Mouse (Mus musculus) MEL (cell line): Measurements from ENCODE around the gene 4930442H23Rik. TPM values are rescaled to one million over a fixed set of nuclear protein-coding genes. Genes with fewer than 3 reads are reported as not detected.

Source experiments
- DNase-seq: peaks from one replicate; pipeline ENCODE4 v3.0.0; 2011; ENCODE audit warnings: low read depth, low spot score
- H3K27ac ChIP-seq: 2 replicates; pipeline ENCODE4 v1.5.1; 2012; ENCODE audit warnings: low read depth, mild to moderate bottlenecking, control low read depth, low read length, moderate library complexity; ENCODE audit not compliant: control insufficient read depth
- H3K27me3 ChIP-seq, 2 experiments: fragments of 150-350 bp in 1 of 2; sonication (generic) in 1 of 2; 2 replicates each; pipeline ENCODE4 v1.6.1; 2012; ENCODE audit warnings: low read length in 2 of 2, mild to moderate bottlenecking in 2 of 2, improper control_type of control experiment in 1 of 2, moderate library complexity in 1 of 2; ENCODE audit not compliant: insufficient read depth in 2 of 2, control insufficient read depth in 1 of 2
- H3K36me3 ChIP-seq, 2 experiments: 2 replicates each; pipeline ENCODE4 v1.6.1; 2012 to 2014; ENCODE audit warnings: low read length in 2 of 2, improper control_type of control experiment in 1 of 2, inconsistent platforms in 1 of 2, mild to moderate bottlenecking in 1 of 2; ENCODE audit not compliant: insufficient read depth in 2 of 2, control insufficient read depth in 1 of 2
- H3K4me1 ChIP-seq, 2 experiments: fragments of 150-350 bp in 1 of 2; sonication (generic) in 1 of 2; 2 replicates each; pipeline ENCODE4 v1.6.1; 2012; ENCODE audit warnings: low read length in 2 of 2, improper control_type of control experiment in 1 of 2, mild to moderate bottlenecking in 1 of 2; ENCODE audit not compliant: insufficient read depth in 2 of 2, control insufficient read depth in 1 of 2
- H3K4me3 ChIP-seq, 2 experiments: fragments of 150-350 bp in 1 of 2; sonication (generic) in 1 of 2; 2 replicates each; pipeline ENCODE4 v1.5.1; 2012; ENCODE audit warnings: low read depth in 2 of 2, low read length in 2 of 2, mild to moderate bottlenecking in 2 of 2, moderate library complexity in 2 of 2, control low read depth in 1 of 2, improper control_type of control experiment in 1 of 2; ENCODE audit not compliant: control insufficient read depth in 1 of 2, insufficient read depth in 1 of 2
- H3K79me2 ChIP-seq: 2 replicates; pipeline ENCODE4 v1.6.1; 2012; ENCODE audit warnings: mild to moderate bottlenecking, low read length, moderate library complexity; ENCODE audit not compliant: control insufficient read depth, poor library complexity, insufficient read depth
- H3K9ac ChIP-seq: 2 replicates; pipeline ENCODE4 v1.6.1; 2012; ENCODE audit warnings: low read depth, mild to moderate bottlenecking, control low read depth, low read length, moderate library complexity; ENCODE audit not compliant: control insufficient read depth, poor library complexity, severe bottlenecking
- H3K9me3 ChIP-seq: fragments of 150-350 bp; sonication (generic); replicated peaks from 2 replicates; pipeline ENCODE4 v1.6.1; 2012; ENCODE audit warnings: mild to moderate bottlenecking, low read length, improper control_type of control experiment, moderate library complexity; ENCODE audit not compliant: insufficient read depth
- BHLHE40 ChIP-seq: IDR thresholded peaks from 2 replicates; pipeline ENCODE4 v1.6.1; 2012; ENCODE audit warnings: low read depth, mild to moderate bottlenecking, inconsistent platforms, low read length, improper control_type of control experiment, borderline replicate concordance
- CHD1 ChIP-seq: IDR thresholded peaks from 2 replicates; pipeline ENCODE4 v1.6.1; 2012; ENCODE audit warnings: low read depth, mild to moderate bottlenecking, inconsistent platforms, low read length, improper control_type of control experiment
- E2F4 ChIP-seq: IDR thresholded peaks from 2 replicates; pipeline ENCODE4 v1.6.1; 2011; ENCODE audit warnings: low read depth, low read length, improper control_type of control experiment, borderline replicate concordance
- ETS1 ChIP-seq: IDR thresholded peaks from 2 replicates; pipeline ENCODE4 v1.6.1; 2012; ENCODE audit warnings: low read depth, mild to moderate bottlenecking, inconsistent platforms, low read length, improper control_type of control experiment, moderate library complexity
- GATA1 ChIP-seq: IDR thresholded peaks from 2 replicates; pipeline ENCODE4 v1.6.1; 2011; ENCODE audit warnings: low read depth, low read length, improper control_type of control experiment
- MAFK ChIP-seq: IDR thresholded peaks from 2 replicates; pipeline ENCODE4 v1.6.1; 2011; ENCODE audit warnings: low read depth, mild to moderate bottlenecking, low read length, improper control_type of control experiment, borderline replicate concordance
- MAX ChIP-seq: IDR thresholded peaks from 2 replicates; pipeline ENCODE4 v1.6.1; 2011; ENCODE audit warnings: low read length, improper control_type of control experiment
- MAZ ChIP-seq: IDR thresholded peaks from 2 replicates; pipeline ENCODE4 v1.6.1; 2012; ENCODE audit warnings: low read depth, mild to moderate bottlenecking, inconsistent platforms, low read length, improper control_type of control experiment
- MEF2A ChIP-seq: IDR thresholded peaks from 2 replicates; pipeline ENCODE4 v1.6.1; 2014; ENCODE audit warnings: low read depth, mild to moderate bottlenecking, inconsistent platforms, low read length, improper control_type of control experiment; ENCODE audit not compliant: poor library complexity, insufficient replicate concordance, severe bottlenecking; ENCODE audit errors: extremely low read depth
- NELFE ChIP-seq: IDR thresholded peaks from 2 replicates; pipeline ENCODE4 v1.6.1; 2011; ENCODE audit warnings: low read depth, low read length, improper control_type of control experiment
- NRF1 ChIP-seq: IDR thresholded peaks from 2 replicates; pipeline ENCODE4 v1.6.1; 2014; ENCODE audit warnings: low read depth, mild to moderate bottlenecking, inconsistent platforms, low read length, improper control_type of control experiment, moderate library complexity; ENCODE audit not compliant: poor library complexity, insufficient read depth, severe bottlenecking
- POLR2AphosphoS2 ChIP-seq: IDR thresholded peaks from 2 replicates; pipeline ENCODE4 v1.6.1; 2011; ENCODE audit warnings: low read length, improper control_type of control experiment
- RAD21 ChIP-seq: IDR thresholded peaks from 2 replicates; pipeline ENCODE4 v1.6.1; 2011; ENCODE audit warnings: mild to moderate bottlenecking, low read depth, low read length, improper control_type of control experiment
- SIN3A ChIP-seq: IDR thresholded peaks from 2 replicates; pipeline ENCODE4 v1.6.1; 2012; ENCODE audit warnings: low read length, improper control_type of control experiment, inconsistent platforms
- SMC3 ChIP-seq: IDR thresholded peaks from 2 replicates; pipeline ENCODE4 v1.6.1; 2011; ENCODE audit warnings: low read depth, low read length, improper control_type of control experiment
- TBP ChIP-seq: IDR thresholded peaks from 2 replicates; pipeline ENCODE4 v1.8.0; 2011; ENCODE audit warnings: low read depth, low read length, improper control_type of control experiment
- TCF12 ChIP-seq: IDR thresholded peaks from 2 replicates; pipeline ENCODE4 v1.6.1; 2014; ENCODE audit warnings: low read depth, mild to moderate bottlenecking, inconsistent platforms, low read length, improper control_type of control experiment, moderate library complexity
- UBTF ChIP-seq: IDR thresholded peaks from 2 replicates; pipeline ENCODE4 v1.6.1; 2012; ENCODE audit warnings: low read depth, mild to moderate bottlenecking, inconsistent platforms, low read length, improper control_type of control experiment, moderate library complexity, borderline replicate concordance; ENCODE audit not compliant: insufficient read depth
- ZNF384 ChIP-seq: IDR thresholded peaks from 2 replicates; pipeline ENCODE4 v1.6.1; 2012; ENCODE audit warnings: low read depth, mild to moderate bottlenecking, inconsistent platforms, low read length, improper control_type of control experiment
- polyA plus RNA-seq, 2 experiments: library from polyadenylated mRNA; stranded (reverse) in 1 of 2; unstranded in 1 of 2; fragments of >175 nt in 1 of 2; fragments of >200 nt in 1 of 2; gene quantifications; 2 replicates each; pipeline versions ENCODE4 v1.2.1 to v1.2.4; 2012; ENCODE audit warnings: low replicate concordance in 2 of 2, low read depth in 1 of 2; ENCODE audit not compliant: insufficient read length in 2 of 2, insufficient read depth in 1 of 2, missing spikeins in 1 of 2
- total RNA-seq: library from RNA; depleted of rRNA; stranded (reverse); fragments of 300-350 nt; gene quantifications from 2 replicates; pipeline ENCODE4 v1.2.3, GENCODE M21; 2012

The 4930442H23Rik gene
- total and polyA plus RNA-seq, 3 experiments: 0.31 to 0.42 TPM; not detected in 1

- Histone ChIP-seq H3K9me3 (no peaks in the 10 kb centered on the region), H3K4me3 (no peak overlapping the region), H3K79me2 (peaks cover 28% of the 10 kb centered on the region), H3K4me1 (peaks cover 0 to 4% of the 10 kb centered on the region in 2 experiments; a peak in 1 of 4 replicates), H3K9ac (no peak overlapping the region), H3K36me3 (peaks cover 0 to 2% of the 10 kb centered on the region in 2 experiments; a peak in 3 of 4 replicates), H3K27ac (no peak overlapping the region), H3K27me3 (no peaks in the 10 kb centered on the region)
- TF ChIP-seq POLR2AphosphoS2 (no peak), ETS1 (no peak), MAZ (no peak), E2F4 (no peak), RAD21 (no peak), TCF12 (no peak), MAFK (no peak), NELFE (no peak), CHD1 (no peak), SIN3A (no peak), NRF1 (no peak)
- no peak for DNase-seq
Measured at GRCm38 (mm10) chr10:81162318-81162652, 21.4 kb downstream of the 4930442H23Rik start.

DNA sequence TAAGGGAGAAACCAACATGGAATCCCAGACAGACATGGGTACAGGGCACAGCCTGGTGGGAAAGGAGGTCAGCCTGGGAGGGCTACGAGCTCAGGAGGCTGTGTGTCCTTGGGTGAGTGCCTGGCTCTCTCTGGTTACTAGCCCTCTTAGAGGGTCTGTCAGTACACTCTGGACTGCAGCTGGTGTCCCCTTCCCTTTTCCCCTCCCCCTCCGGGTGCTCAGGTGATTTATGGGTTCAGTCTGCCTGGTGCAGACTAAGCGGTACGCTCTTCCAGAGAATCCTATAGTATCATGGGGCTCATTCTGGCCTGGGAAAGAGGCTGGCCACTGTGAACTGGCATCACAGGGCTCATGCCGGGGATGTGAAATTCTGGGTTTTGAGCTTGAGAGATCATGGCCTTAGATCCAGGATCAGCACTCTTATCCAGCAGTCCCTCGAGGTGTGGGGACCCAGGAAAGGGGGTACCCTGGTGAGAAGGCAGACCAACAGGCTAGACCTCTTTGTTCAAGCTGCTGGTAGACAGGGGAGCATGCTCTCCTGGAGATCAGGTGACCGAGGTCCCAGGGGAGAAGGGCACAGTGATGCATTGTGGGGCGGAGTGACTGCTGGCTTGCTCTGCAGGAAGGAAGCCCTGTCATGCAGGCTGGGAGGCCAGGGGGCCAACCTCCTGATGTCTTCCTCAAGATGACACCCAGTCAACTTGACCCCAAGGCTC lies 21.9 kb downstream of the 4930442H23Rik start:
- Histone ChIP-seq H3K27me3 (no peaks in the 10 kb centered on the region), H3K27ac (no peak overlapping the region), H3K4me3 (no peak overlapping the region), H3K4me1 (peaks cover 0 to 1% of the 10 kb centered on the region in 2 experiments; a peak in 1 of 4 replicates), H3K9me3 (no peaks in the 10 kb centered on the region), H3K79me2 (peaks cover 23% of the 10 kb centered on the region), H3K36me3 (peaks cover 0 to 2% of the 10 kb centered on the region in 2 experiments; a peak in 3 of 4 replicates), H3K9ac (no peak overlapping the region)
- no peak for TF ChIP-seq MEF2A
- no peak for TF ChIP-seq MAX
- no peak for TF ChIP-seq UBTF
- TF ChIP-seq ZNF384: no peak
- TF ChIP-seq BHLHE40: no peak
- TF ChIP-seq GATA1: no peak
- TF ChIP-seq SMC3: no peak
- TF ChIP-seq NRF1: no peak
- no peak for TF ChIP-seq TBP
- no peak for DNase-seq
